Mouse (Mus musculus) hindbrain, embryonic 10.5 days (tissue): Measurements from ENCODE around the gene Zfp661. TPM values are rescaled to one million over a fixed set of nuclear protein-coding genes. Genes with fewer than 3 reads are reported as not detected.
"Not testable (repeated sequence)": the region's sequence is repeated elsewhere in the genome, so short reads cannot be mapped to it uniquely, and the experiment has no call there.

ENCODE experiments used
- DNase-seq: peaks from one replicate; pipeline ENCODE4 v3.0.0-alpha.2; 2017; ENCODE audit warnings: low spot score
- H3K27ac ChIP-seq: fragments of 300-500 bp; sonication (generic); 2 replicates; pipeline ENCODE4 v1.5.1; 2016; ENCODE audit warnings: mild to moderate bottlenecking, moderate library complexity
- H3K27me3 ChIP-seq: fragments of 300-500 bp; sonication (generic); 2 replicates; pipeline ENCODE4 v1.6.1; 2016; ENCODE audit warnings: mild to moderate bottlenecking; ENCODE audit not compliant: poor library complexity, insufficient read depth, severe bottlenecking
- H3K36me3 ChIP-seq: fragments of 300-500 bp; sonication (generic); 2 replicates; pipeline ENCODE4 v1.6.1; 2016; ENCODE audit warnings: mild to moderate bottlenecking, moderate library complexity
- H3K4me1 ChIP-seq: fragments of 300-500 bp; sonication (generic); replicated peaks from 2 replicates; pipeline ENCODE4 v1.6.1; 2016; ENCODE audit warnings: mild to moderate bottlenecking
- H3K4me3 ChIP-seq: fragments of 300-500 bp; sonication (generic); 2 replicates; pipeline ENCODE4 v1.5.1; 2016; ENCODE audit warnings: mild to moderate bottlenecking, moderate library complexity
- H3K9me3 ChIP-seq: fragments of 300-500 bp; sonication (generic); 2 replicates; pipeline ENCODE4 v1.6.1; 2016; ENCODE audit warnings: mild to moderate bottlenecking, moderate library complexity
- WGBS: fragments of 180-500 bp; shearing (Covaris S2); methylation state at CpG from one replicate; pipeline ENCODE4 v1.1.7; 2016; 5-methylcytosine and 5-hydroxymethylcytosine counted together
- polyA plus RNA-seq: library from polyadenylated mRNA; unstranded; fragments of >200 nt; fragmentation: Nextera tagmentation; extraction: Ambion mirVana; gene quantifications from 2 replicates; pipeline ENCODE4 v1.2.1, GENCODE M21; 2016

Gene Zfp661
- polyA plus RNA-seq, 1 experiment from 2014 or later: 8.0 TPM

GRCm38 (mm10) chr2:127605203-127605602 is 18.3 kb upstream of the Zfp661 start:
- Histone ChIP-seq H3K27me3 (no peaks in the 10 kb centered on the region), H3K9me3 (no peaks in the 10 kb centered on the region), H3K27ac (no peak overlapping the region), H3K4me3 (no peak overlapping the region), H3K4me1 (peaks cover 27% of the 10 kb centered on the region), H3K36me3 (peaks cover 66% of the 10 kb centered on the region)
- 90% methylated on average over 3 of the region's 3 CpGs for WGBS
- no peak for DNase-seq

DNA sequence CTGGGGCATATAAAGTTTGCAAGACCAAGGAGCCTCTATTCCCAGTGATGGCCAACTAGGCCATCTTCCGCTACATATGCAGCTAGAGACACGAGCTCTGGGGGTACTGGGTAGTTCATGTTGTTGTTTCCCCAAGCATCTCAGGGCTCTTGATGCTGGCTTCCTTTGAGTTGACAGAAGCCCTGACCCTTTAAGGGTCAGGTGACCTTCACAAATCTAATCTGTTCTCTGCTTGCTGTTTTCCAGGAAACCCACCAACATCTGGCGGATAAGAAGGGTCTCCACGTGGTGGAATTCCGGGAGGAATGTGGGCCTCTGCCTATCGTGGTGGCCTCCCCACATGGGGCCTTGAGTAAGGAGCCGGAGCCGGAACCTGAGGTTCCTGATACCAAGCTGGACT is 16.5 kb upstream of the Zfp661 start:
- WGBS: 81% methylated on average over 6 of the region's 8 CpGs
- not testable (repeated sequence) for DNase-seq, H3K27ac ChIP-seq, H3K4me3 ChIP-seq, H3K27me3 ChIP-seq, H3K9me3 ChIP-seq
- H3K36me3 ChIP-seq: peaks cover 84% of the 10 kb centered on the region
- H3K4me1 ChIP-seq: peaks cover 11% of the 10 kb centered on the region

GRCm38 (mm10) chr2:127590840-127591239 is 3.9 kb upstream of the Zfp661 start:
- H3K4me3 ChIP-seq: no peak overlapping the region
- WGBS: 86% methylated on average over 4 of the region's 4 CpGs
- no peak for DNase-seq
- H3K27me3 ChIP-seq: no peaks in the 10 kb centered on the region
- H3K36me3 ChIP-seq: peaks cover 51% of the 10 kb centered on the region
- H3K9me3 ChIP-seq: no peaks in the 10 kb centered on the region
- H3K27ac ChIP-seq: no peak overlapping the region
- H3K4me1 ChIP-seq: peaks cover 23% of the 10 kb centered on the region

- H3K4me3 ChIP-seq: no peak overlapping the region
- peaks cover 23% of the 10 kb centered on the region for H3K4me1 ChIP-seq
- no peak overlapping the region for H3K27ac ChIP-seq
- H3K27me3 ChIP-seq: no peaks in the 10 kb centered on the region
- 82% methylated on average over 15 of the region's 15 CpGs for WGBS
- H3K9me3 ChIP-seq: no peaks in the 10 kb centered on the region
- H3K36me3 ChIP-seq: peaks cover 44% of the 10 kb centered on the region
- DNase-seq: no peak
Measured at GRCm38 (mm10) chr2:127590204-127590603, 3.3 kb upstream of the Zfp661 start.

DNA sequence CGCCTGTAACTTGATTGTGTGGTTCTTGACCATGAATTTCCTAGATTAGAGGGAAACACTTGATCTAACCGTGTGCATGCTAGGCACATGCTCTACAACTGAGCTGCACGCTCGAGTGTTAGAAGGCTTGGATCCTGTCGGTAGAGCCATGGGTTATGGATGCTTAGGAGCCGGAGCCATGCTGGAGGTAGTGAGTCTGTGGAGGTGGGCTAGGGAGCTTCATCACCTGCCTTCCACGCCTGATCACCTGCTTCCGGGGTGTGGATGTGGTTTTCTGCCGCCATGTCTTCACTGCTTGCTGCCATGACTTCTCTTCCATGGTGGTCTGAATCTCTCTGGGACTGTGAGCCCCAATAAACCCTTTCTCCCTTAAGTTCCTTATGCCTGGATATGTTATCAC is 2.0 kb upstream of the Zfp661 start:
- Histone ChIP-seq H3K36me3 (peaks cover 31% of the 10 kb centered on the region), H3K27me3 (no peaks in the 10 kb centered on the region), H3K27ac (no peak overlapping the region), H3K4me1 (peaks cover 30% of the 10 kb centered on the region), H3K9me3 (no peaks in the 10 kb centered on the region), H3K4me3 (peak overlapping the region; percentile 84; the same call in 1 of the 2 replicates)
- WGBS: 89% methylated on average over 9 of the region's 9 CpGs
- DNase-seq: no peak

DNA sequence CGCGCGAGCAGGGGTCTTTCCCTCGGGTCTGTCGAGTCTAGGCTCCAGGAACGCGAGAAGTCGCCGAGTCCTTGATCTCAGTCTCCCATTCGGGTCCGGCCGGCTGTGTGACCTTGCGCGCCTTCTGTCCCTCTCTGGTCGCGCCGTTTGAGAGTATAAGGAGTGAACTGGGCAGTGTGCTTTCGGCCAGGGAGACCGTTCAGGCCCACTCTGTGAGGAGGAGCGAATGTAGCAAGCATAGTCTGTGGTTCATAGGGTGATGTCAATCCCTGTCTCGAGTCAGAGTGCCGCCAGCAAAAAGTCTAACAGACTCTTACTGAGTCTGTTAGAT is 585 bp upstream of the Zfp661 start:
- H3K27me3 ChIP-seq: no peaks in the 10 kb centered on the region
- WGBS: 0% methylated on average over 22 of the region's 22 CpGs
- no peak for DNase-seq
- peak overlapping the region; percentile 84 for H3K4me3 ChIP-seq
- H3K27ac ChIP-seq: peak overlapping the region; percentile 100
- H3K9me3 ChIP-seq: no peaks in the 10 kb centered on the region
- peaks cover 36% of the 10 kb centered on the region for H3K4me1 ChIP-seq
- H3K36me3 ChIP-seq: peaks cover 18% of the 10 kb centered on the region

GRCm38 (mm10) chr2:127584436-127584858 is 2.4 kb downstream of the Zfp661 start:
- under 1% methylated on average over 24 of the region's 24 CpGs for WGBS

GRCm38 (mm10) chr2:127573322-127573721 is 13.6 kb downstream of the Zfp661 start:
- DNase-seq: no peak
- H3K36me3 ChIP-seq: peaks cover 31% of the 10 kb centered on the region
- H3K27me3 ChIP-seq: no peaks in the 10 kb centered on the region
- WGBS: 63% methylated on average over 1 of the region's 1 CpGs
- no peak overlapping the region for H3K4me3 ChIP-seq
- H3K4me1 ChIP-seq: no peaks in the 10 kb centered on the region
- H3K27ac ChIP-seq: no peak overlapping the region
- peaks cover 9% of the 10 kb centered on the region; the same call in 1 of the 2 replicates for H3K9me3 ChIP-seq

More at GRCm38 (mm10) chr2:127584436-127584858, 2.4 kb downstream of the Zfp661 start:
- H3K4me3 ChIP-seq: peak overlapping the region; percentile 78
- peaks cover 36% of the 10 kb centered on the region for H3K4me1 ChIP-seq
- no peaks in the 10 kb centered on the region for H3K9me3 ChIP-seq
- H3K27ac ChIP-seq: peak overlapping the region; percentile 85
- peak; percentile 92 for DNase-seq
- H3K36me3 ChIP-seq: peaks cover 12% of the 10 kb centered on the region; the same call in 1 of the 2 replicates
- H3K27me3 ChIP-seq: no peaks in the 10 kb centered on the region

DNA sequence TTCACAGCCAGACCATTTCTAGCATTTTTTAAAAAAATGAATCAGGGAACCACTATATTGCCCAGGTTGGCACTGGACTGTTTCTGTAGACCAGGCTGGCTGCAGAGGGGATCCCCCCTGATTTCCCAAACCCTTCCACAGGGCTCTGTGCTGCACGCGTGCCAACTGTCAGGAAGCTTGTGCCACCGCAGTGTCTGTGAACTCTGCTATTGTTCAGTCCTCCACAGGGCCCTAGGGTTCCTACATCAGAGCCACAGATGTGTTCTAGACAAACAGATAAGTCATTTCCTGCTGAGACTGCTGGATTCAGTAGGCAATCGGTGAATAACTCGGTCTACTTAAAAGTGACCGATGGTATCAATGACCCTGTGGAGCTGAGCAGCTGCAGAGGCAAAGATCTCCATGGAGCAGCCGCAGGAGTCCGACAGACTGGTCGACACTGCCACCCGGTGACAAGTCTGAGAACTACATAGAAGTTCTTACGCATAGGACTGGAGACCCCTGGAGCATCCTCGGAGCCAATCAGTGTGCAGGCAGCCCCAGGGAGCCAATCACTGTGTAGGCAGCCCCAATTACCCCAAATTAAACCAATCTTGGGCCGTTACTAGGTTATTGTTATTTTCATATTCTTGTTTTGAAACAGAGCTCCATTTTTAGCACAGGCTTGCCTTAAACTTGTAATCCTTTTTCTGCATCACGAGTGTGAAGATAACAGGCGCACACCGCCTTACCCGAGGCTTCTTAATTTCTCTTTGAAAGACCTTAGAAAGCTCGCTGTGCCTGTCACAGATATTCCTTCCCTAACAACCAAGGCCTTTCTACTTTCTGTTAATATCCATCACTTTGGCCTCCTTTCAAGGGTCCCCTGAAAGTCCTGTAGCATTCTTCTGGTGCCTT is 27.6 kb downstream of the Zfp661 start:
- peaks cover 11% of the 10 kb centered on the region for H3K4me1 ChIP-seq
- WGBS: 18% methylated on average over 18 of the region's 18 CpGs
- no peaks in the 10 kb centered on the region for H3K36me3 ChIP-seq
- no peaks in the 10 kb centered on the region for H3K9me3 ChIP-seq
- DNase-seq: peak; percentile 93
- H3K27me3 ChIP-seq: peaks cover 16% of the 10 kb centered on the region; the same call in 1 of the 2 replicates
- peak overlapping the region; percentile 33 for H3K4me3 ChIP-seq
- peak overlapping the region; percentile 68; the same call in 1 of the 2 replicates for H3K27ac ChIP-seq

GRCm38 (mm10) chr2:127551078-127551477 is 35.8 kb downstream of the Zfp661 start:
- Histone ChIP-seq H3K36me3 (no peaks in the 10 kb centered on the region), H3K4me1 (0 out of 2 replicates have a peak, but pooled peaks cover 4% of the 10 kb centered on the region), H3K27me3 (no peaks in the 10 kb centered on the region), H3K4me3 (no peak overlapping the region), H3K27ac (no peak overlapping the region), H3K9me3 (no peaks in the 10 kb centered on the region)
- 55% methylated on average over 5 of the region's 5 CpGs for WGBS
- DNase-seq: no peak

DNA sequence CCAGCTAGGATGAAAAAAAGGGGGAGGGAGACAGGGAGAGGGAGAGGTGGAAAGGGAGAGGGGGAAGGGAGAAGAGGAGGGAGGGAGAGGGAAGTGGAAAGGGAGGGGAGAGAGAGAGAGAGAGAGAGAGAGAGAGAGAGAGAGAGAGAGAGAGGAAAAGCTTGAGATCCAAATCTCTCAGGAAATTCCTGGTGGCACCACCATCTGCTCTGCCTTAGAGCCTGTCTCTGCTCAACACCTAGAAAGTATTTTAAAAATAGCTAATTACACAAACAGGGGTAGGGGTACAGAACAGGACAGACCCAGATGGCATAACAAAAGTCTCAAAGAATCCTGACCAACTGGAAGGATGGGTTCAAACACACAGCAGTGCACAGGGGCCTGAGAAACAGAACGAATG is 36.4 kb downstream of the Zfp661 start:
- Histone ChIP-seq H3K4me1 (0 out of 2 replicates have a peak, but pooled peaks cover 4% of the 10 kb centered on the region), H3K9me3 (no peaks in the 10 kb centered on the region), H3K27ac (no peak overlapping the region), H3K4me3 (no peak overlapping the region), H3K36me3 (no peaks in the 10 kb centered on the region), H3K27me3 (no peaks in the 10 kb centered on the region)
- 76% methylated on average over 1 of the region's 1 CpGs for WGBS
- no peak for DNase-seq

GRCm38 (mm10) chr2:127549711-127550110 is 37.2 kb downstream of the Zfp661 start:
- H3K36me3 ChIP-seq: no peaks in the 10 kb centered on the region

GRCm38 (mm10) chr2:127548342-127549074 is 38.4 kb downstream of the Zfp661 start:
- Histone ChIP-seq H3K4me3 (no peak overlapping the region), H3K4me1 (0 out of 2 replicates have a peak, but pooled peaks cover 4% of the 10 kb centered on the region), H3K27me3 (peaks cover 7% of the 10 kb centered on the region; the same call in 1 of the 2 replicates), H3K27ac (no peak overlapping the region), H3K36me3 (no peaks in the 10 kb centered on the region), H3K9me3 (no peaks in the 10 kb centered on the region)
- 81% methylated on average over 5 of the region's 5 CpGs for WGBS
- DNase-seq: no peak

More at GRCm38 (mm10) chr2:127549711-127550110, 37.2 kb downstream of the Zfp661 start:
- 0 out of 2 replicates have a peak, but pooled peaks cover 4% of the 10 kb centered on the region for H3K4me1 ChIP-seq
- H3K27me3 ChIP-seq: no peaks in the 10 kb centered on the region
- no peak overlapping the region for H3K4me3 ChIP-seq
- H3K9me3 ChIP-seq: no peaks in the 10 kb centered on the region
- H3K27ac ChIP-seq: no peak overlapping the region
- DNase-seq: no peak
